Mouse (Mus musculus) layer of hippocampus, adult 8-10 months (tissue): ENCODE measurements around the gene Stil. TPM values are rescaled to one million over a fixed set of nuclear protein-coding genes. Genes with fewer than 3 reads are reported as not detected.

Experiments
- DNase-seq, 2 experiments: peaks; one replicate each; pipeline ENCODE4 v3.0.0; 2022; ENCODE audit warnings: low spot score in 2 of 2
- total RNA-seq, 4 experiments: library from RNA; stranded (reverse); gene quantifications; 2 replicates each; pipeline ENCODE4 v1.2.4; 2022

The Stil gene
- total RNA-seq, 4 experiments from 2014 or later: 0.12 to 0.54 (median 0.20) TPM; not detected in 1

- DNase-seq: peak in 1 of 2 experiments; percentile 13
These were observed 79.2 kb downstream of the Stil start for GRCm38 (mm10) chr4:115078892-115079820.

- no peak for DNase-seq
These were observed 79.9 kb downstream of the Stil start for GRCm38 (mm10) chr4:115079821-115080349.

- DNase-seq: no peak
These were observed 83.1 kb downstream of the Stil start for GRCm38 (mm10) chr4:115083031-115083430.

- DNase-seq: peak in 1 of 2 experiments; percentile 52
These were observed 85.7 kb downstream of the Stil start for GRCm38 (mm10) chr4:115085522-115086095.

- DNase-seq: no peak
These were observed 86.3 kb downstream of the Stil start for GRCm38 (mm10) chr4:115086257-115086656.

GRCm38 (mm10) chr4:115086763-115087415 is 86.9 kb downstream of the Stil start:
- DNase-seq: no peak

GRCm38 (mm10) chr4:115088611-115089338 is 88.8 kb downstream of the Stil start, which contains the start of gene Pdzk1ip1:
TSS of gene Pdzk1ip1 (plus strand) at chr4:115088708.
- no peak for DNase-seq

GRCm38 (mm10) chr4:115090592-115090991 is 90.6 kb downstream of the Stil start:
- DNase-seq: no peak

GRCm38 (mm10) chr4:115091806-115092205 is 91.8 kb downstream of the Stil start:
- DNase-seq: no peak

Other genes with a start within 250 kb of the Stil start
- not detected for gene Gm12830, start 178.4 kb upstream of the Stil start, total RNA-seq
- gene Foxd2, start 91.3 kb upstream of the Stil start, total RNA-seq: under 1 TPM; 0.35 to 0.52 (median 0.39) TPM
- gene Foxe3, start 74.1 kb upstream of the Stil start, total RNA-seq: not detected
- 10 to 100 TPM; 56.4 to 59.9 (median 57.4) TPM for gene Cmpk1, start 12.9 kb upstream of the Stil start, total RNA-seq
- 1 to 10 TPM; 1.1 to 2.6 (median 1.7) TPM for gene Tal1, start 56.3 kb downstream of the Stil start, total RNA-seq
- gene Pdzk1ip1, start 88.5 kb downstream of the Stil start, total RNA-seq: 1 to 10 TPM in 1 of 4 experiments, under 1 TPM in 3; 0.54 to 1.5 (median 0.74) TPM
- gene Cyp4x1, start 134.1 kb downstream of the Stil start, total RNA-seq: 1 to 10 TPM; 8.1 to 8.9 (median 8.5) TPM
- not detected for gene Cyp4a29, start 241.9 kb downstream of the Stil start, total RNA-seq